10 mouse cellular contexts compared by ENCODE assay signal in genomic region chr13:95912157-95913045, GRCm38 (mm10). TPM values are rescaled to one million over a fixed set of nuclear protein-coding genes. Genes with fewer than 3 reads are reported as not detected.
DNase-seq lines count a peak whose midpoint lies in the region; ATAC-seq and TF ChIP-seq lines count a peak whose summit lies in the region.
"Had no signal": no experiment of that assay in that cellular context is flagged by ENCODE, and none has a peak within 500 bp of the region (broad histone marks: within the 10 kb centered on the region; RNA-seq: fewer than 3 reads in every experiment).

No protein-coding gene starts in this region.

- H3K4me3 ChIP-seq in hindbrain, embryonic 14.5 days (replicated peaks; ENCODE audit: low read length), result no peak overlapping the region
- H3K4me3 ChIP-seq in hindbrain, embryonic 11.5 days (ENCODE audit: low read depth, low read length), result no peak overlapping the region
- peak overlapping the region; percentile 16 for H3K4me3 ChIP-seq in cerebellum, adult 2 months (replicated peaks; ENCODE audit: insufficient read depth, low read depth, low read length)
- H3K4me3 ChIP-seq: myocyte had no signal

- no peaks in the 10 kb centered on the region for H3K36me3 ChIP-seq in hindbrain, embryonic 14.5 days (replicated peaks; ENCODE audit: control insufficient read depth, insufficient read depth)
- no peaks in the 10 kb centered on the region for H3K36me3 ChIP-seq in hindbrain, embryonic 11.5 days (ENCODE audit: control insufficient read depth, insufficient read depth, low read length)

- 82% methylated on average over 11 of the region's 11 CpGs for WGBS in hindbrain, embryonic 14.5 days
- 91% methylated on average over 11 of the region's 11 CpGs for WGBS in hindbrain, embryonic 11.5 days
- WGBS in cerebellum, adult 2 months, result 16% methylated on average over 11 of the region's 11 CpGs

- H3K4me2 ChIP-seq in hindbrain, embryonic 14.5 days (replicated peaks), result no peak overlapping the region
- H3K4me2 ChIP-seq in hindbrain, embryonic 11.5 days (replicated peaks; ENCODE audit: low read depth, low read length), result no peak overlapping the region
- H3K4me2 ChIP-seq: liver, embryonic 11.5 days had no signal

- no peaks in the 10 kb centered on the region for H3K27me3 ChIP-seq in hindbrain, embryonic 14.5 days (ENCODE audit: control insufficient read depth, insufficient read depth, low read length)
- no peaks in the 10 kb centered on the region for H3K27me3 ChIP-seq in hindbrain, embryonic 11.5 days (ENCODE audit: control insufficient read depth, insufficient read depth, low read length)
- H3K27me3 ChIP-seq in cerebellum, adult 2 months (ENCODE audit: control insufficient read depth, insufficient read depth, low read length), result no peaks in the 10 kb centered on the region; the same call in 1 of the 2 replicates

- H3K9me3 ChIP-seq in hindbrain, embryonic 14.5 days (ENCODE audit: control insufficient read depth, low read length), result no peaks in the 10 kb centered on the region
- no peaks in the 10 kb centered on the region for H3K9me3 ChIP-seq in hindbrain, embryonic 11.5 days (ENCODE audit: control insufficient read depth, low read length)

- peak; percentile 60 for DNase-seq in hindbrain, embryonic 14.5 days (ENCODE audit: low spot score)
- DNase-seq in hindbrain, embryonic 11.5 days (ENCODE audit: low spot score), result no peak
- peak; percentile 94 to 96 for DNase-seq in cerebellum, adult 2 months
- peak; percentile 80 to 92 for DNase-seq in layer of hippocampus, adult 18-20 months (ENCODE audit: low spot score in 2 of 2)
- DNase-seq in c-Kit-positive CD71-positive TER-119-positive erythroid progenitor cells, embryonic 14.5 days (ENCODE audit: low spot score), result no peak
- DNase-seq in ovary, postnatal 36 days (ENCODE audit: low spot score), result no peak

- 0 out of 2 replicates have a peak, but pooled peaks cover 3% of the 10 kb centered on the region for H3K4me1 ChIP-seq in hindbrain, embryonic 14.5 days (replicated peaks; ENCODE audit: control insufficient read depth, insufficient read depth, low read length)
- H3K4me1 ChIP-seq in hindbrain, embryonic 11.5 days (replicated peaks; ENCODE audit: control insufficient read depth, insufficient read depth, low read length), result no peaks in the 10 kb centered on the region
- H3K4me1 ChIP-seq in cerebellum, adult 2 months (ENCODE audit: control insufficient read depth, insufficient read depth, low read length), result peaks cover 20% of the 10 kb centered on the region

- H3K27ac ChIP-seq in hindbrain, embryonic 14.5 days, result no peak overlapping the region
- H3K27ac ChIP-seq in hindbrain, embryonic 11.5 days (ENCODE audit: low read depth, low read length), result no peak overlapping the region
- H3K27ac ChIP-seq in cerebellum, adult 2 months (ENCODE audit: insufficient read depth, low read length), result peak overlapping the region; percentile 65

- ATAC-seq in hindbrain, embryonic 14.5 days (ENCODE audit: low FRiP score), result no peak
- ATAC-seq in hindbrain, embryonic 11.5 days (ENCODE audit: low FRiP score), result no peak
- 0 out of 2 replicates have a peak, but pooled peaks have one; percentile 6 for ATAC-seq in neutrophil, adult 5-6 weeks (ENCODE audit: extremely low read depth, insufficient number of reproducible peaks, low FRiP score, poor library complexity, severe bottlenecking)
- no peak for ATAC-seq in megakaryocyte-erythroid progenitor cell, adult 5-6 weeks (replicated peaks; ENCODE audit: low FRiP score, low TSS enrichment, poor library complexity, severe bottlenecking)

- TF ChIP-seq CTCF in cerebellum, adult 2 months (IDR thresholded peaks at IDR 0.05; ENCODE audit: borderline replicate concordance, insufficient read depth, low read depth, low read length), result 0 out of 2 replicates have a peak, but pooled peaks have one; percentile 6

- peak; percentile 16; the same call in 1 of the 2 replicates for TF ChIP-seq POLR2A in cerebellum, adult 2 months (IDR thresholded peaks at IDR 0.05; ENCODE audit: borderline replicate concordance, insufficient read depth, low read length)

- H3K9ac ChIP-seq in hindbrain, embryonic 14.5 days, result no peak overlapping the region
- H3K9ac ChIP-seq in hindbrain, embryonic 11.5 days (ENCODE audit: low read depth, low read length), result no peak overlapping the region

RNA-seq across cellular contexts. Expression of gene Iqgap2, which starts 20.7 kb away (rescaled TPM):
- 3.8 and 4.4 TPM in 2 replicates for polyA plus RNA-seq in hindbrain, embryonic 14.5 days (2014; fragmentation: Nextera tagmentation; extraction: Ambion mirVana)
- polyA plus RNA-seq in hindbrain, embryonic 11.5 days (2014; fragmentation: Nextera tagmentation; extraction: Ambion mirVana), result 17.7 and 20.7 TPM in 2 replicates
- polyA plus RNA-seq in cerebellum, adult 2 months (2012; rRNA removed), result 1.3 TPM in 2 replicates
- 10 to 100 TPM; 86.1 to 90.8 TPM for total RNA-seq in layer of hippocampus, adult 18-20 months (2021)
- total RNA-seq in neutrophil, adult 5-6 weeks (2017), result 33.4 and 35.4 TPM in 2 replicates
- total RNA-seq in megakaryocyte-erythroid progenitor cell, adult 5-6 weeks (2014; fragmentation: Nextera tagmentation), result 42.7 and 49.2 TPM in 2 replicates
- total RNA-seq in megakaryocyte-erythroid progenitor cell, adult 5-6 weeks (2017), result 91.1 and 135 TPM in 2 replicates

Comparison
In these comparisons a context has a peak if more than half of its experiments do, and no peak if none do; other contexts are left out.
1. DNase-seq: peak in hindbrain, embryonic 14.5 days (single experiment), cerebellum, adult 2 months (2 of 2) and layer of hippocampus, adult 18-20 months (2 of 2); none in hindbrain, embryonic 11.5 days (single experiment), c-Kit-positive CD71-positive TER-119-positive erythroid progenitor cells, embryonic 14.5 days (single experiment) and ovary, postnatal 36 days (single experiment).